Mouse (Mus musculus): Measurements from ENCODE around the gene Chst13. TPM values are rescaled to one million over a fixed set of nuclear protein-coding genes. Genes with fewer than 3 reads are reported as not detected.

Chst13 gene
- polyA plus RNA-seq, 1 experiment from 2014 or later = not detected

- Histone ChIP-seq H3K36me3 (replicated peaks; ENCODE audit: control insufficient read depth, insufficient read depth) (no peaks in the 10 kb centered on the region), H3K27ac (no peak overlapping the region), H3K4me3 (replicated peaks; ENCODE audit: low read length) (no peak overlapping the region), H3K9ac (no peak overlapping the region), H3K27me3 (ENCODE audit: control insufficient read depth, insufficient read depth, low read length) (0 out of 2 replicates have a peak, but pooled peaks cover 11% of the 10 kb centered on the region), H3K4me2 (replicated peaks) (peak overlapping the region; percentile 39; the same call in 1 of the 2 replicates), H3K9me3 (ENCODE audit: control insufficient read depth, low read length) (no peaks in the 10 kb centered on the region), H3K4me1 (replicated peaks; ENCODE audit: control insufficient read depth, insufficient read depth, low read length) (0 out of 2 replicates have a peak, but pooled peaks cover 5% of the 10 kb centered on the region)
- DNase-seq (ENCODE audit: low spot score) (no peak), ATAC-seq (ENCODE audit: low FRiP score) (no peak)
- WGBS = 73% methylated on average over 3 of the region's 3 CpGs
Observed at GRCm38 (mm10) chr6:90324463-90324862, 522 bp downstream of the Chst13 start.

- no peak overlapping the region for H3K27ac ChIP-seq
- H3K4me3 ChIP-seq (replicated peaks; ENCODE audit: low read length) = no peak overlapping the region
- H3K36me3 ChIP-seq (replicated peaks; ENCODE audit: control insufficient read depth, insufficient read depth) = no peaks in the 10 kb centered on the region
- 0 out of 2 replicates have a peak, but pooled peaks cover 11% of the 10 kb centered on the region for H3K27me3 ChIP-seq (ENCODE audit: control insufficient read depth, insufficient read depth, low read length)
- WGBS = 76% methylated on average over 3 of the region's 3 CpGs
- H3K4me2 ChIP-seq (replicated peaks) = no peak overlapping the region
- 0 out of 2 replicates have a peak, but pooled peaks cover 5% of the 10 kb centered on the region for H3K4me1 ChIP-seq (replicated peaks; ENCODE audit: control insufficient read depth, insufficient read depth, low read length)
- no peak for DNase-seq (ENCODE audit: low spot score)
- H3K9me3 ChIP-seq (ENCODE audit: control insufficient read depth, low read length) = no peaks in the 10 kb centered on the region
- no peak overlapping the region for H3K9ac ChIP-seq
- ATAC-seq (ENCODE audit: low FRiP score) = no peak
Observed at GRCm38 (mm10) chr6:90324026-90324425, 959 bp downstream of the Chst13 start.

GRCm38 (mm10) chr6:90321811-90322210 lies 3.2 kb downstream of the Chst13 start:
- Histone ChIP-seq H3K36me3 (replicated peaks; ENCODE audit: control insufficient read depth, insufficient read depth) (no peaks in the 10 kb centered on the region), H3K4me1 (replicated peaks; ENCODE audit: control insufficient read depth, insufficient read depth, low read length) (0 out of 2 replicates have a peak, but pooled peaks cover 5% of the 10 kb centered on the region), H3K4me2 (replicated peaks) (no peak overlapping the region), H3K27ac (no peak overlapping the region), H3K9ac (no peak overlapping the region), H3K27me3 (ENCODE audit: control insufficient read depth, insufficient read depth, low read length) (0 out of 2 replicates have a peak, but pooled peaks cover 11% of the 10 kb centered on the region), H3K4me3 (replicated peaks; ENCODE audit: low read length) (no peak overlapping the region), H3K9me3 (ENCODE audit: control insufficient read depth, low read length) (no peaks in the 10 kb centered on the region)
- WGBS = 45% methylated on average over 4 of the region's 4 CpGs
- DNase-seq (ENCODE audit: low spot score) = no peak
- ATAC-seq (ENCODE audit: low FRiP score) = no peak

- no peaks in the 10 kb centered on the region for H3K9me3 ChIP-seq (ENCODE audit: control insufficient read depth, low read length)
- WGBS = 83% methylated on average over 5 of the region's 5 CpGs
Observed at GRCm38 (mm10) chr6:90320429-90320828, 4.6 kb downstream of the Chst13 start.

GRCm38 (mm10) chr6:90319475-90320191 lies 5.4 kb downstream of the Chst13 start:
- Histone ChIP-seq H3K4me3 (replicated peaks; ENCODE audit: low read length) (no peak overlapping the region), H3K36me3 (replicated peaks; ENCODE audit: control insufficient read depth, insufficient read depth) (no peaks in the 10 kb centered on the region), H3K4me1 (replicated peaks; ENCODE audit: control insufficient read depth, insufficient read depth, low read length) (0 out of 2 replicates have a peak, but pooled peaks cover under 1% of the 10 kb centered on the region), H3K9ac (no peak overlapping the region), H3K27me3 (ENCODE audit: control insufficient read depth, insufficient read depth, low read length) (no peaks in the 10 kb centered on the region), H3K9me3 (ENCODE audit: control insufficient read depth, low read length) (no peaks in the 10 kb centered on the region), H3K4me2 (replicated peaks) (no peak overlapping the region), H3K27ac (no peak overlapping the region)
- DNase-seq (ENCODE audit: low spot score) (no peak), ATAC-seq (ENCODE audit: low FRiP score) (no peak)
- WGBS = 80% methylated on average over 7 of the region's 7 CpGs

More at GRCm38 (mm10) chr6:90320429-90320828, 4.6 kb downstream of the Chst13 start:
- H3K27me3 ChIP-seq (ENCODE audit: control insufficient read depth, insufficient read depth, low read length) = 0 out of 2 replicates have a peak, but pooled peaks cover 5% of the 10 kb centered on the region
- 0 out of 2 replicates have a peak, but pooled peaks cover 5% of the 10 kb centered on the region for H3K4me1 ChIP-seq (replicated peaks; ENCODE audit: control insufficient read depth, insufficient read depth, low read length)
- no peak overlapping the region for H3K4me2 ChIP-seq (replicated peaks)
- no peak overlapping the region for H3K4me3 ChIP-seq (replicated peaks; ENCODE audit: low read length)
- ATAC-seq (ENCODE audit: low FRiP score) = no peak
- H3K9ac ChIP-seq = no peak overlapping the region
- no peak overlapping the region for H3K27ac ChIP-seq
- no peaks in the 10 kb centered on the region for H3K36me3 ChIP-seq (replicated peaks; ENCODE audit: control insufficient read depth, insufficient read depth)
- DNase-seq (ENCODE audit: low spot score) = no peak

GRCm38 (mm10) chr6:90319019-90319418 lies 6.0 kb downstream of the Chst13 start:
- H3K36me3 ChIP-seq (replicated peaks; ENCODE audit: control insufficient read depth, insufficient read depth) = no peaks in the 10 kb centered on the region
- no peak for DNase-seq (ENCODE audit: low spot score)
- no peak overlapping the region for H3K4me3 ChIP-seq (replicated peaks; ENCODE audit: low read length)
- H3K9me3 ChIP-seq (ENCODE audit: control insufficient read depth, low read length) = no peaks in the 10 kb centered on the region
- no peak for ATAC-seq (ENCODE audit: low FRiP score)
- no peaks in the 10 kb centered on the region for H3K4me1 ChIP-seq (replicated peaks; ENCODE audit: control insufficient read depth, insufficient read depth, low read length)
- H3K27ac ChIP-seq = no peak overlapping the region
- H3K27me3 ChIP-seq (ENCODE audit: control insufficient read depth, insufficient read depth, low read length) = no peaks in the 10 kb centered on the region
- H3K4me2 ChIP-seq (replicated peaks) = no peak overlapping the region
- 91% methylated on average over 2 of the region's 2 CpGs for WGBS
- no peak overlapping the region for H3K9ac ChIP-seq

GRCm38 (mm10) chr6:90317510-90318258 lies 7.3 kb downstream of the Chst13 start:
- 60% methylated on average over 2 of the region's 2 CpGs for WGBS
- Histone ChIP-seq H3K27ac (no peak overlapping the region), H3K36me3 (replicated peaks; ENCODE audit: control insufficient read depth, insufficient read depth) (no peaks in the 10 kb centered on the region), H3K9me3 (ENCODE audit: control insufficient read depth, low read length) (no peaks in the 10 kb centered on the region), H3K4me2 (replicated peaks) (no peak overlapping the region), H3K9ac (no peak overlapping the region), H3K27me3 (ENCODE audit: control insufficient read depth, insufficient read depth, low read length) (no peaks in the 10 kb centered on the region), H3K4me1 (replicated peaks; ENCODE audit: control insufficient read depth, insufficient read depth, low read length) (no peaks in the 10 kb centered on the region), H3K4me3 (replicated peaks; ENCODE audit: low read length) (no peak overlapping the region)
- no peak for DNase-seq (ENCODE audit: low spot score)
- no peak for ATAC-seq (ENCODE audit: low FRiP score)

GRCm38 (mm10) chr6:90315961-90316360 lies 9.0 kb downstream of the Chst13 start:
- Histone ChIP-seq H3K36me3 (replicated peaks; ENCODE audit: control insufficient read depth, insufficient read depth) (no peaks in the 10 kb centered on the region), H3K4me2 (replicated peaks) (no peak overlapping the region), H3K9me3 (ENCODE audit: control insufficient read depth, low read length) (no peaks in the 10 kb centered on the region), H3K4me3 (replicated peaks; ENCODE audit: low read length) (no peak overlapping the region), H3K27me3 (ENCODE audit: control insufficient read depth, insufficient read depth, low read length) (no peaks in the 10 kb centered on the region), H3K27ac (no peak overlapping the region), H3K9ac (no peak overlapping the region), H3K4me1 (replicated peaks; ENCODE audit: control insufficient read depth, insufficient read depth, low read length) (no peaks in the 10 kb centered on the region)
- ATAC-seq (ENCODE audit: low FRiP score) (no peak), DNase-seq (ENCODE audit: low spot score) (no peak)
- 91% methylated on average over 5 of the region's 5 CpGs for WGBS

Measured in hindbrain, embryonic 14.5 days (tissue).